Mouse (Mus musculus): ENCODE data around the gene Gstt1. TPM values are rescaled to one million over a fixed set of nuclear protein-coding genes. Genes with fewer than 3 reads are reported as not detected.
A peak's percentile ranks its signal among the peaks of the same experiment; 100 is the strongest.

Gstt1 gene
- total and polyA plus RNA-seq, 3 experiments = 1.3 to 3.8 TPM; not detected in 1

DNA sequence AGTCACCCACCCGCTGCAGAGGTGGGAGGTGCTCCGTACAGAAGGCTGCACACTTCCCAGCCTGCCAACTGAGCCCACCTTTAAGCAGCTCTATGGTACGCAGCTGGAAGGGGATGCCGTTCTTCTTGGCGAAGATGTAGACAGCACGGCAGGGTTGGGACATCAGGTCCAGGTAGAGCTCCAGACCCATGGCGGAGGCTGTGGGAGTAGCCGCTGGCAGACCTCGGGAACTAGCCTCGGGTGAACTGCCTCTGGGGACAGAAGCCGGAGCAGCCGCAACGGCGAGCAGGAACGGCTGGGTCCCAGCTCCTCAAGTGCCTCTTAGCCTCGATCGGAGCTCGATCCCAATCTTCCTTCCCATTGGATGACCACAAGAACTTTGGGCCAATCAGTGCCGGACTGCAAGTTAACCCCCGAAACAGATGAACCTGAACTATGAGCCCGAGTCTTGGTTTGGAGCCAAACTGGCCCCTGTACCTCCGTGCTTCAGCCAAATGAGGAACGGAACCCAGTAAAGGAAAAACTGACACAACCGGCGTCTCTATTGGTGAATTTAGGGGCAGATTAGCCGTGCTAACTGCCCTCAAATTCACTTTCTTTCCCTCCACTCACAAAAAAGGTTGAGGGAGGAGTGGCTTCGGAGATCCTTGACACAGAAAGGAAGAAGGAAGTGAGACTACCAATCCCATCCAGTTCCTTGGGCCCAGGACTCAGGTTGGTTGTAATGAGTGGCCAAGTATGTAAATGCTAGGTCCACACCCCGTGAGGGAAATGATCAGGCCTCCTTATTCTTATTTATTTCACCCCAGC is 17.4 kb downstream of the Gstt1 start, which contains the start of the genes Gm20441 and Gstt3:
Gm20441 (minus strand) TSS at position 186 of the 810 bp plus-strand sequence.
Gstt3 (minus strand) TSS at position 646 of the 810 bp plus-strand sequence.
- DNase-seq (ENCODE audit: low read depth, low spot score) = peak; percentile 90
- Histone ChIP-seq H3K9me3 (replicated peaks; ENCODE audit: insufficient read depth, low read length) (no peaks in the 10 kb centered on the region), H3K27ac (ENCODE audit: control insufficient read depth, low read depth, low read length) (peak within 1 kb of the TSS; percentile 82), H3K9ac (ENCODE audit: control insufficient read depth, low read depth, low read length, poor library complexity, severe bottlenecking) (peak within 1 kb of the TSS; percentile 69), H3K4me1 (ENCODE audit: control insufficient read depth in 1 of 2, insufficient read depth in 2 of 2, low read length in 2 of 2) (peaks cover 0 to 13% of the 10 kb centered on the region in 2 experiments; a peak in 2 of 4 replicates), H3K36me3 (ENCODE audit: control insufficient read depth in 1 of 2, insufficient read depth in 2 of 2, low read length in 2 of 2) (peaks cover 0 to 7% of the 10 kb centered on the region in 2 experiments; a peak in 1 of 4 replicates), H3K27me3 (ENCODE audit: control insufficient read depth in 1 of 2, insufficient read depth in 2 of 2, low read length in 2 of 2) (no peaks in the 10 kb centered on the region), H3K4me3 (ENCODE audit: control insufficient read depth in 1 of 2, insufficient read depth in 1 of 2, low read depth in 2 of 2, low read length in 2 of 2) (peak within 1 kb of the TSS; percentile 62 to 71), H3K79me2 (ENCODE audit: control insufficient read depth, insufficient read depth, low read length, poor library complexity) (no peaks in the 10 kb centered on the region; the same call in 1 of the 2 replicates)
- TF ChIP-seq E2F4 (IDR thresholded peaks at IDR 0.05; ENCODE audit: borderline replicate concordance, low read depth, low read length) (no peak), MEF2A (IDR thresholded peaks at IDR 0.05; ENCODE audit: extremely low read depth, insufficient replicate concordance, low read depth, low read length, poor library complexity, severe bottlenecking) (no peak), POLR2A (IDR thresholded peaks at IDR 0.05; ENCODE audit: control insufficient read depth in 1 of 2, insufficient read depth in 1 of 2, low read depth in 1 of 2, low read length in 2 of 2, poor library complexity in 1 of 2) (peak in 1 of 2 experiments; percentile 58; a peak in 2 of 4 replicates), ZNF384 (IDR thresholded peaks at IDR 0.05; ENCODE audit: low read depth, low read length) (no peak), USF2 (IDR thresholded peaks at IDR 0.05; ENCODE audit: borderline replicate concordance in 1 of 2, insufficient read depth in 1 of 2, low read depth in 1 of 2, low read length in 2 of 2) (no peak), RAD21 (IDR thresholded peaks at IDR 0.05; ENCODE audit: low read depth, low read length) (no peak), BHLHE40 (IDR thresholded peaks at IDR 0.05; ENCODE audit: borderline replicate concordance, low read depth, low read length) (no peak), NELFE (IDR thresholded peaks at IDR 0.05; ENCODE audit: low read depth, low read length) (peak; percentile 63), EP300 (IDR thresholded peaks at IDR 0.05; ENCODE audit: low read depth in 1 of 2, low read length in 2 of 2) (peak in 1 of 2 experiments; percentile 25; a peak in 1 of 4 replicates), TCF12 (IDR thresholded peaks at IDR 0.05; ENCODE audit: low read depth, low read length) (0 out of 2 replicates have a peak, but pooled peaks have one; percentile 20), POLR2AphosphoS2 (IDR thresholded peaks at IDR 0.05; ENCODE audit: low read length) (no peak), MAX (IDR thresholded peaks at IDR 0.05; ENCODE audit: low read length) (peak; percentile 58; the same call in 1 of the 2 replicates), ETS1 (IDR thresholded peaks at IDR 0.05; ENCODE audit: low read depth, low read length) (0 out of 2 replicates have a peak, but pooled peaks have one; percentile 29), KAT2A (conservative IDR thresholded peaks at IDR 0.05; ENCODE audit: low read depth, low read length) (no peak), MXI1 (IDR thresholded peaks at IDR 0.05; ENCODE audit: low read depth, low read length) (peak; percentile 52; the same call in 1 of the 2 replicates), MAFK (IDR thresholded peaks at IDR 0.05; ENCODE audit: borderline replicate concordance, low read depth, low read length) (no peak), MAZ (IDR thresholded peaks at IDR 0.05; ENCODE audit: low read depth, low read length) (no peak), RCOR1 (IDR thresholded peaks at IDR 0.05; ENCODE audit: low read depth, low read length) (peak; percentile 54), TAL1 (IDR thresholded peaks at IDR 0.05; ENCODE audit: low read length) (no peak), MYB (IDR thresholded peaks at IDR 0.05; ENCODE audit: low read depth, low read length) (0 out of 2 replicates have a peak, but pooled peaks have one; percentile 12), ZKSCAN1 (IDR thresholded peaks at IDR 0.05; ENCODE audit: low read depth, low read length) (no peak), JUND (IDR thresholded peaks at IDR 0.05; ENCODE audit: low read depth, low read length) (no peak), TBP (IDR thresholded peaks at IDR 0.05; ENCODE audit: low read depth, low read length) (peak; percentile 74), NRF1 (IDR thresholded peaks at IDR 0.05; ENCODE audit: insufficient read depth, low read depth, low read length, poor library complexity, severe bottlenecking) (no peak), HCFC1 (IDR thresholded peaks at IDR 0.05; ENCODE audit: low read depth, low read length) (peak; percentile 72), ELF1 (IDR thresholded peaks at IDR 0.05; ENCODE audit: low read depth, low read length) (peak; percentile 90), SIN3A (IDR thresholded peaks at IDR 0.05; ENCODE audit: low read length) (peak; percentile 68), MYC (IDR thresholded peaks at IDR 0.05; ENCODE audit: low read depth, low read length) (0 out of 2 replicates have a peak, but pooled peaks have one; percentile 27), USF1 (IDR thresholded peaks at IDR 0.05; ENCODE audit: low read depth, low read length) (no peak), ZC3H11A (IDR thresholded peaks at IDR 0.05; ENCODE audit: low read depth, low read length) (no peak), CHD2 (IDR thresholded peaks at IDR 0.05; ENCODE audit: low read length) (no peak)

All from MEL (cell line).